Mouse (Mus musculus): Measurements from ENCODE around the gene Adk.

DNA sequence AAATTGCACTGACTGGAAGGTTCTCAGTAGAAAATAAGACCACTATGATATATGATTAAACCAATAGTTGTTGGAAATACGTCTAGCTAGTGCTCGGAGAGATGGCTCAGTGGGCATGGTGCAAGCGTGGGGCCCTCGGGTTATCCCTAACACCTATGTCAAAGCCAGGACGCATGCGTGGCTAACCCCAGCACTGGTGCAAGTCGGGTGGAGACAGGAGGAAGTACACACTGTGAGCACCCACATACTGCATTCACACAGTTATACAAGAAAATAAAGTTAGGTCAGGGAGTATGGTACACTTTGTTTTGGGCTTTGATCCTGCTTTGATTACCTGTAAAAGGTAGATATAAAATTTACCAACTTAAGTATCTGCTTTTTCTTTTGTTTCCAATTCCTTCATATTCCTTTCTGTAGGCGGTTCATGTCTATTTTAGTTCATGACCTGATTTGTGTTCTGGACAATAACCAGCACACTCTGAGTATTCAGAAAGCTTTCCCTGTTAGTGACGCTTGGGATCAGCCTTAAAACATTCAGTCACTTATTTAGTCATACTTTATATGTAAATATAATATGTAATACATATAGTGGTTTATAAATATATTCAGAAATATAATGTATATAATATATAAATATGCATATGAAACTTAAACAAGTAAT is 67.4 kb downstream of the Adk start:
- TF ChIP-seq CTCF (IDR thresholded peaks at IDR 0.05; ENCODE audit: control insufficient read depth, insufficient read depth, low read length), result no peak
- no peak for TF ChIP-seq POLR2A (IDR thresholded peaks at IDR 0.05; ENCODE audit: borderline replicate concordance, control insufficient read depth, low read depth, low read length)
